Mouse (Mus musculus) bone marrow, adult 2 months (tissue): ENCODE measurements around the gene Ebpl.

Experiments
- CTCF ChIP-seq: fragments of 200-500 bp; IDR thresholded peaks from 2 replicates; pipeline ENCODE4 v1.5.1; 2011; ENCODE audit warnings: low read length, control low read depth; ENCODE audit not compliant: control insufficient read depth, insufficient read depth
- POLR2A ChIP-seq: fragments of 200-500 bp; IDR thresholded peaks from 2 replicates; pipeline ENCODE4 v1.6.1; 2011; ENCODE audit warnings: low read depth, mild to moderate bottlenecking, control low read depth, low read length, borderline replicate concordance; ENCODE audit not compliant: control insufficient read depth

- TF ChIP-seq CTCF (peak; percentile 29; the same call in 1 of the 2 replicates), POLR2A (no peak)
Observed at GRCm38 (mm10) chr14:61346827-61347698, 13.2 kb downstream of the Ebpl start.
